Mouse (Mus musculus) R1 (cell line): Measurements from ENCODE around the gene Inafm1.
"Not testable (repeated sequence)": the region's sequence is repeated elsewhere in the genome, so short reads cannot be mapped to it uniquely, and the experiment has no call there.

Experiments
- DNase-seq: peaks from one replicate; pipeline ENCODE4 v3.0.0-alpha.2; 2018; ENCODE audit warnings: low read depth, low spot score

Inafm1 gene

DNA sequence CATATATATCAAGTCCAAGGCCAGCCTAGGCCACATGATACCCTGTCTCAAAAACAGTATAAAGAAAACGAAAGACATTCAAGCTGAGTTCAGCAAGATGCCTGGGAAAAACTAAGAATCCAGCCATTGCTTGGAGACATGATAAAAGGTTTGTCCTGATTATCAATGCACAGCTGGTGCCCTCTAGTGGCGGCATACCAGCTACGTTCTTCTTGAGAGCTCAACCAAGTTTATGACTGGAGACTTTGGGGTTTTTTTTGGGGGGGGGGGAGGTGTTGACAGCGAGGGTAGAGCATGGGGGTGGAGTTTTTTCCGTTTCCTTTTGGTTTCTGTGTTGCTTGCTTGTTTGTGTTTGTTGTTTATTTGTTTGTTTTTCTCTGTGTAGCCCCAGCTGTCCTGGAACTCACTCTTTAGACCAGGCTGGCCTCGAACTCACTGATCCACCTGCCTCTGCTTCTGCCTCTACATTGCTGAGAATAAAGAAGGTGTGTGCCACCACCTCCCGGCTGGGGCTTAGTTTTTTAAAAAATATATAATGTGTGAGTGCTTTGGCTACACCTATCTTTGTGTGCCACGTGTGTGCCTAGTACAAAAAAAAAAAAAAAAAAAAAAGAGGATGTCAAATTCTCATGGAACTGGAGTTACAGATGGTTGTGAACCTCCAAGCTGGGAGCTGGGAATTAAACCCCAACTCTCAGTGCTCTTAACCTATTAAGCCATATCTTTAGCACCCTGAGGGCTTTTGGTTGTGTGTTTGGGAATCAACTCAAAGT is 10.2 kb downstream of the Inafm1 start:
- peak; percentile 88 for DNase-seq

DNA sequence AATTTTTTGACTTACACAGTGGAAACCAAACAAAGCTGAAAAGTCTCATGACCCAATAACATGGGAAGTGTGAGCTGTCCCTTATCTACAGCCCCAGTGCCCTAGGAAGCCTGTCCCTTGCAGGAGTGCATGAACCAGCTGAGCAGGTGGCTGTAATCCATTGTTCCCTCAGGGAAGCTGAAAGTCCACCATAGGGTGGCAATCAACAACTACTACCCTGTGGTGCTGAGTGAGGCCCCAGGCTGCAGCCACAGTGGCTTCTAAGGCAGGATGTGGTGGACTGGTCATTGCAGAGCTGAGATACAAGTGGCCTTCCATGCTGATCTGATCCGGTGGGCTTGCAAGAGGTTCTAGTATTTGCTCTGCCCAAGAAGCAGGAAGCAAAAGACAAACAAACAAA is 12.3 kb downstream of the Inafm1 start:
- DNase-seq = no peak

DNA sequence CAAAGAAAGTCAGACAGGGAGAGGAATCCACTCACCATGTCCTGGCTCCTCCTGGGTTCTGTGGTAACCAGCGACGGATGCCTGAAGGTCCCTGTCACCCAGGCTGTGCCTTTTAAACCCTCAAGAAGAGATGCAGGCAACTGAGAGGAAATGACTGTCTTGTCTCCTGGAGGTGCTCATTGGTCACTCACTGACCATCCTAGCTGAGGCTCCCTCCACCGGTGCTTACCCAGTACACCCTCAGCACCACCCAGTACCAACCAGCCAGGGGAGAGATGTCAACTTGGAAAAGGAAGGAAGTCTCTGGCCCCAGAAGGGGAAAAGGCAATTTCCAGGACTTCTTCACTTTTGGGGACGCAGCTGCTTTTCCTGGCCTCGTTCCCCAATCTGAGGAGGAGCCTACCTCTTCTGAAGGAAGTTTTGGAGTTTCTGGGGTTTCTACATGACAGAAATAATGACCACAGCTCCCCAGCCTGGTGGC is 14.3 kb downstream of the Inafm1 start, which contains the start of gene C5ar1:
Gene C5ar1, minus strand, starts transcription at position 431 of the 481 bp plus-strand sequence.
- DNase-seq = no peak

DNA sequence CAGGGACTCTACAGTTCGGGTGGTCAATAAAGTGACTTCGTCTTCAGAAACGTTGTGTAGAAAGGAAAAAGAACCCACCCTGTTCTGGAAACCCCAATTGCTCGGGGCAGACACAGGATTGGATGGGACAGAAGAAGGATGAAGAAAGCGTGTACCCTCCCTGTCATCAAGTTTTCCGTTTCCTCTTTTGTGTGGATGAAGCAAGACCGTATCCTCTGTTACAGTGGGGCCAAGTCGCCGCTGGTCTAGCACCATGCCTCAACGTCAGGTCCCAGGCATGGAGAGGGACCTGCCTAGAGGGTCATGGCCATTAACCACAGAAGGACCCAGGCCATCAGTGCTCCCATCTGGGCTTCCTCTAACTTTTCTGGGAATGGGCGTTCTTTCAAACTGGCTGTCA is 15.6 kb downstream of the Inafm1 start:
- no peak for DNase-seq

DNA sequence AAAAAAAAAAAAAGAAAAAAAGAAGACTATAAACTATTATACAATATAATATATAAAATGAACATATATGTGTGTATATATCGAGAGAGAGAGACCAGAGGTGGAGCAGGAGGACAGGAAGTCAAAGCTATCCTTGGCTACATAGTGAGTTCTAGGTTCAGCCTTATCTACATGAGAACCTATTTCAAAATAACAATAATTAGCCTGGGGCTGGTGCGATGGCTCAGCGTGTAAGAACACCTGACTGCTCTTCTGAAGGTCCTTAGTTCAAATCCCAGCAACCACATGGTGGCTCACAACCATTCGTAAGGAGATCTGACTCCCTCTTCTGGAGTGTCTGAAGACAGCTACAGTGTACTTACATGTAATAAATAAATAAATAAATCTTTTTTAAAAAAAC is 17.5 kb downstream of the Inafm1 start:
- not testable (repeated sequence) for DNase-seq

DNA sequence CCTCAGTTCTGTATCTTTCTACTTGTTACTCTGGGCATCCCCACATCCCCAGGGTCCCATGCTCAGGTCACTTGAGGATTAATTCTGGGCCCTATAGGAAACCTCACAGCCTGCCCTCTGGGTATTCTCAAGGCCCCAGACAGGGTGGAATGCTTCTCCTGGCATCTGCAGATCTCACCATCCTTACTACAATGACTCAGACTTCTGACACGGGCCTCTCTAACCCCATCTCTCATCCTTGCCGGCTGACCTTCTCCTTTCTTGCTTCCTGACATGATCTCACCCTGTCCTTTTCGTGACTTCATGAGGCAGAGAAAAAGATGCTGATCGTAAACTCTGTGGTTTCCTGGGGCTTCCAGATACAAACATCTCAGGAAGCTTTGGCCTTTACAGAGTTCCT is 19.2 kb downstream of the Inafm1 start:
- DNase-seq = no peak

DNA sequence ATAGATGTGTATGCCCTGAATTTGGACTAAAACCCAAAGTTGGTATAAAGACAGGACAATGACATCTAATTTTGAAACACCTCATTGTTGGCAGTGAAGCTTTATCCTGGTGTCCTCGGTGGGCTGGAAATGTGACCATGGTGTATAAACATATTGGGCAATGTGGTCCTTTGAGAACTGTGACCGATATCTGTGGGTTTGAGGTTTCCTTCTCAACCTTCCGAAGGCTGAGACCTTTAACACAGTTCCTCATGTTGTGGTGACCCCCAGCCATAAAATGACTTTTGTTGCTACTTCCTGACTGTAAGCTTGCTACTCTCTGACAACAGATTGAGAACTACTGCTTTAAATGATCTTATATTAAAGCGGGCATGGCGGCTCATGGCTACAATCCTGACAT is 22.7 kb downstream of the Inafm1 start:
- no peak for DNase-seq

DNA sequence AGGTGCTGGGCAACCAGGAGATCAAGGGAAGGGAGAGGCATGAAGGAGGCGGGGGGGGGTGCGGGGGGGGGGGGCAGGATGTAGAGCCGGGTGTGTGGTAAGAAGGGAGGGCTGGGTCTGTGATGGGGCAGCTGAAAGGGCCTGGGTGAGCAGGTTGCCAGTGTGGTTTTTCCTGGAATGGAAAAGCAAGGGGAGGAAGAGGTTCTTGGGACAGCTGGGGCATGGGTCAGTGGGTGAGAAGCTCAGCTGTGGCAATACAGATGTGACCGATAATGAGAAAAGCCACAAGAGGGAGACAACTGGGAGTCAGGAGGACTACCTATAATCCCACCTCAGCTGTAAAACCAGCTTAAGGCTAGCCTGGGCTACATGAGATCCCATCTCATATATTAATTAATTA is 27.5 kb downstream of the Inafm1 start:
- DNase-seq = no peak

DNA sequence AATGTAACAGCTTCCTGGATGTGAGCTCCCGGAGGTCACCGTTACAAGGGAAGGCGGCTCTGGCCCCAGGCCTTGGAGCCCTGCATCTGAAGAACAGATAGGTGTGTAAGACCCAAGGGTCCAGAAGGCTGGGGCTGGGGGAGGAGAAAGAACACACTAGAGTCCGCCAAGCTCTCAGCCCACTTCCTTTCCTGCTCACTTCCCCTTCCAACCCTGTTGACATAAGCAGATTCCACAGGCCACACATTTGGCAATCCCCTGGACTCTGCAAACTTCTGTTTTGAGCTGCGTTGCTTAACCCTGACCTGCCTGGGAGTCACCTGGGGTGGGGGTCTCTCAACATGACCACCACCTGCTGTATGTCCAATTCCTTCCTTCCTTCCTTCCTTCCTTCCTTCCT is 29.4 kb downstream of the Inafm1 start, which contains the start of gene C5ar2:
Gene C5ar2, minus strand, starts transcription at position 88 of the 400 bp plus-strand sequence.
- DNase-seq = no peak

DNA sequence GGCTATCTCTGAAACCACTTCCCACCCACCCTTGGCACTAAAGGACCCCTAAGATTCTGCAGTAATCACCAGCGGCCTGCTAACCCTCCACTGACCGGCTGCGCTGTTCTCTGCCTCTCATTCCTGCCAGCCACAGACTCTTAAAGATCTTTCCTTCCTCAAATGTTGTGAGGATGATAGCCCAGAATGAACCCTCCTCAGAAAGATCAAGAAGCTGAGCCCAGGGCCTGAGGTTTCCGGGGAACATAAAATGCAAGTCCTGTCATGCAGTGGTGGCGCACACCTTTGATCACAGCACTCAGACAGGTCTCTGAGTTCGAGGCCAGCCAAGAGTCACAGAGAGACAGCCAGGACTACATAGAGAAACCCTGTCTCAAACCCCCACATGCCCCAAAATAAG is 31.2 kb downstream of the Inafm1 start:
- DNase-seq = no peak

DNA sequence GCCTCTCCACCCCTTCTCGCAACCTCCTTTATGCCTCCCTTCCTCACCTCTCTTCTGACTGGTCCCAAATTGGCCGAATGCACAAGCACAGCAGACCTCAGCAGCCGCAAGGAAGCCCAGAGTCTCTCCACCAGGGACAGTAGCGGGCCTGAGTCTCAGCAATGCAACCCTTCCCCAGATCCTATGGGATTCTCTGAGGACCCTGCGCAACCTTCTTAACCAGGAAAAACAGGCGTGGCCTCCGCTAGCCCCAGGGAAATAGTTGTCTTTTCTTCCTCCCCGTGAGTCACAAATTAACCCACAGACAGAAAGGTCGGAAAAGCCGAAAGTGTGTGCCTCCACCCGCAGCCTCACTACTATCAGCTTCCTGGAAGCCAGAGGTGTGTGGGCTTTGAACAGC is 31.6 kb downstream of the Inafm1 start:
- peak; percentile 59 for DNase-seq

DNA sequence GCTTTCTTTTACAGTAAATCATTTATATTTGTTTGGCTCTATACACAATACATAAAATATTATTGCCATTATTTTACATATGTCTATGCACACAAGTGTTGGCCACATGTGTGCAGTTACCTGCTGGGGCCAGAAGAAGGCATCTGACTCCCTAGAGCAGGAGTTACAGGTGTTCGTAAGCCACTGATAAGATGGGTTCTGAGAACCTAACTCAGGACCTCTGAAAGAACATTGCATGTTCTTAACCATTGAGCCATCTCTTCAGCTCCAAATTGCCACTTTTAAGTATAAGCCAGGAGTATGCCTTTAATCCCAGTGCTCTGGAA is 32.5 kb downstream of the Inafm1 start:
- DNase-seq = no peak

DNA sequence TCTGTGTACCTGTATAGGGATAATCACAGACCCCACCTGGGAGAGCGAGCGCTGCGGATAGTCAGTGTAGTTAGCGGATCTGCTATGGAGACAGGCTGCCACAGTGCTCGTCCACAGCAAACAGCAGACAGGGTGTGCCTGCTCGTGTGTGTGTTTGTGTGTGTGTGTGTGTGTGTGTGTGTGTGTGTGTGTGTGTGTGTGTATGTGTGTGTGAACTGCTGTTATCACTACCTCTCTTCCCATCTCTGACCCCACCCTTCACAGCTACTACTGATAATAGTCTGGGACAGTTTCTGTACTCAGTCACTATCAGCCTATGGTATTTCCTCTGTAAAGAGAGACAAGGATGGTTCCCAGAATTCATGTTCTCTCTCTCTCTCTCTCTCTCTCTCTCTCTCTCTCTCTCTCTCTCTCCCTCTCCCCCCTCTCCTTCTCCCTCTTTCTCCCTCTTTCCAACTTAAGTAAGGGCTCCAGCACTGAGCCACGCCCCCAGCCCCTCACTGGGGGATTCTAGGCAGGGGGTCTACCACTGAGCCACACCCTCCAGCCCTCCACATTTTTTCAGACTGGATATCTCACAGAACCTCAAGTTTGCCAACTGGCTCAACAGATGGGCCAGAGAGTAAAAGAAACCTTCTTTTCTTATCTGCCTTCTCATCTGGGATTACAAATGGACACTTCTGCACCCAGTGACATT is 33.0 kb downstream of the Inafm1 start:
- DNase-seq = no peak

DNA sequence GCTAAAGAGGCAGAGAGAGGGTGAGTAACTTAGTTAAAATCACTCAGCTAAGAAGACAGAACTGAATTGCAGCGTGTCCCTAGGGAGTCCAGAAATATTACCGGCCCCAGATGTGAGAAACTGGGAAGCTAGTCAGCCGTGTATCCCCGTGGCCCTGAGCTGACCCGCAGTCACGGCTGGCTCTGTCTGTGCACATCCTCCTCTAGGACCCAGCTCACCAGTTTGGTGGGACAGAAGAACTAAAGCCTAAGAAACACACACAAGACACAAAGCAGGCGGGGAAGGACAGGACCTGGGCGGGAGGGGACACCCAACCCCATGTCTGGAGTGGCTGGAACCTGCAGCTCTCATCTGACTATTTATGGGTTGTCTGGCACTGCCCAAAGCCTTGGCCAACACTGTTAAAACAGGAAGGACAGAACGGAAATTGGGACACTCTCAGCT is 33.8 kb downstream of the Inafm1 start:
- DNase-seq = no peak

DNA sequence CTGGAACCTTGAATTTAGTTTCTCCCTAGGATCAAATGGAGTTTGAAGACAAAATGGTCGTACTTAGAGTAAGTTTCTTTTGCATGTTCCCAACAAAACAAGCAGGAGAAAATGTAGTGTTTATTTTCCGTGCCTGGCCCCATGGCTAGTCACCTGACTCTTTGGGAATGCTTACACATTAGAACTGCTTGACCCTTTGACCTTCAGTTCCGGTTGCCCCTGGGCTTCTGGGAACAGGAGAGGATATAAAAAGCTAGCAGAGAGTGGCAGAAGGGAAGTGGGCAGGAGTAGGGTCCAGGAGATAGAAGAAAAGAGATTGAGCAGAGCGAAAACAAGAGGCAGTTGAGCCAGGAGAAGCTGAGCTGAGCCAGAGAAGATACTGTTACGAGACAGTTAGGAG is 43.5 kb downstream of the Inafm1 start:
- DNase-seq = peak; percentile 73
